Mouse (Mus musculus) urinary bladder, postnatal 25 days (tissue): Measurements from ENCODE around the gene Mpp4.

Source experiments
- DNase-seq: peaks from one replicate; pipeline ENCODE4 v3.0.0; 2022; ENCODE audit warnings: low spot score

Gene Mpp4

DNA sequence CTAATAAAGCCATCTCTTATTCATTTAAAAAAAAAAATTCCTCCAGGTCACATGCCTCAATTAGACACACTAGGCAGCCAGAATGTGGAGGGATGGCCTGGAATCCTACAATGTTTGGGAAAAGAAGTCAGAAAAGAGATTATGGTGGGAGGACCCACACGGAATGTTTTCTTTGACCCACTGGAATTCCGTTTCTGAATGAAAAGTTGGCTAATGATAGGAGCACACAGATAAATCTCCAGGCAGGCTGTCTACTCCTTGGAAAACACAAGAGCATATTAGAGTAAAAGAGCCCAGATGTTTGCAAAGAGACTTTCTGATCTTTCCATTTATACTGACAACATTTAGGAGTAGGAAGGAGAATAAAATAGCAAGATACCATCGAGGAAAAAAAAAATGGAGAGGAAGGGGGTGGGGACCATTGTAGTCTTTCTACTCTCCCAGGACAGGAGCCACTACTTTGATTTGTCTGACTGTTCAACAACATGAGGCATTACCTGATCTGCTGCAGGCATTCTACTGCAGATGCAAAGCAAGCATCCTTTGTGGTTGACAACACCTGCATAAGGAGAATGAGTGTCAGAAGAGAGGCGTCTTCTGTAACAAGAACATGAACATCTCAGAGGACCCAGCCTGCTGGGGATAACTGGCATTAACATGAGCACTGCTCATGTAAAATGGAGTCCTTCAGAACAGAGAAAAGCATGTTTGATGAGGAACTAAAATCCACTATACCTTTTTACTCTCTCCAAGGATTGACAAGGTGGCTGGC, 4.7 kb upstream of the Mpp4 start:
- no peak for DNase-seq

DNA sequence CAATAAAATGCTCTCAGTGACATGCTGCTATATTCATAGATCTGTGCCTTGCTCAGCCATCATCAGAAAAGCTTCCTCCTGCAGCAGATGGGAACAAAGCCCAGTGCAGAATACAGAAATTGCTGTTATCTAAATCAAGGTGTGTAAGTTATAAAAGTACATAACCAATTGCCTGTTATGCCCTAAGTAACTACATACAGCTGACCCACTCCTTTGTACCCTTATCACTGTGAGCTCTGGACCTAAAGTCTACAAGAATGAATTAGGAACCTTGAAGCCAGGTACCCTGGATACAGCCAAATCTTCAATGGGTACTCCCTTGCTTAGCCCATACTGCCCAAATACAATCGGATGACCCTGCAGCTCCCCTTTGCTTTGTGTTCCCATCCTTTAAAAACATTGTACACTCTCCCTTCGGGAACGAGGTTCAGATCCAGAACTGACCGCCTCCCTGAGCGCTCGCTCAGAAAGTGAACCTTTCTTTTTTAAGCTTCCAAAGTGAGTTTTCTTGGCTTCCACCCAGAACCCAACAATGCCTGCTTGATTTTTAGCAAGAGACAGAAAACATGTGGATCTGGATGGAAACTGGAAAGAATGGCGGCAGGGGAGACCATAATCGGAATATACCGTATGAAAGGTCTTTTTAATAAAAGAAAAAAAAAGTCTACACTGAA, 3.2 kb upstream of the Mpp4 start:
- DNase-seq, result no peak

DNA sequence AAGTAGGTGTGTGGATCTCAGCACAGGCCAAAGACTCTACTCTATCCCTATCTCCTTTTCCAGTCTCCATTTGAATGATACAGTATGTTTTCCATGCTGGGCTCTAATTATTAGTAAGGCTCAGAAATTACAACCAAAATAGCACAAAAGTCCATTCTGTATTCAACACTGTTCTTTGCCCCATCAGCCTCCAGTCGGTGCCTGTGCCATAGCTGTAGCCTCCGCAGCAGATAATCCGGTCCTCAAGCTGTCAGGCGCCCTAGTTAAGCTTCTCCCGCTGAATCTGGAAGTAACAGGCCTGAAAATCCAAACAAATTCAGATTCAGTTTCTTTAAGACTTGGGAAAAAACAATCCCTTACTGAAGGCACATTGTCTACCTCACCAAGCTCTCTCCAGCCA, 729 bp upstream of the Mpp4 start:
- DNase-seq, result no peak

- DNase-seq, result no peak
Observed at GRCm38 (mm10) chr1:59162309-59163024, 722 bp downstream of the Mpp4 start.

- no peak for DNase-seq
Observed at GRCm38 (mm10) chr1:59161396-59161795, 1.8 kb downstream of the Mpp4 start.

- DNase-seq, result no peak
Observed at GRCm38 (mm10) chr1:59160871-59161270, 2.3 kb downstream of the Mpp4 start.

DNA sequence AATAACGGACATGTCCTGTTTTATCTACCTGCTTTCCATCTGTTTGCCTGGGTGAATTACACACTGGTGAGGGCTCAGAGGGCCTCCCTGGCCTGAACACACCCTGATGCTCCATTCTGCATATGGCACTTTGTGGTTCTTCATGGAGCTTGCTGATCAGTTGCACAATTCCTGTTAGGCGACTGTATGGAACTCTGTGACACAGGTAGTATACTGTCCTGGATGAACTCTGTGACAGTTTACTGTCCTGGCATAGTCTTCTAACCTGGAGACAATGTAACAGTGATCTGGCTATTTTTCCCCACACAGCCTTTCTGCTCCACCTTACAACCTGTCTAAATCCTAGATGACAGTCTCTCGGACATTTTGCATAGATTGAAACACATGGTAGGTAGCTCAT, 4.1 kb downstream of the Mpp4 start:
- no peak for DNase-seq

- no peak for DNase-seq
Observed at GRCm38 (mm10) chr1:59158498-59158897, 4.7 kb downstream of the Mpp4 start.

DNA sequence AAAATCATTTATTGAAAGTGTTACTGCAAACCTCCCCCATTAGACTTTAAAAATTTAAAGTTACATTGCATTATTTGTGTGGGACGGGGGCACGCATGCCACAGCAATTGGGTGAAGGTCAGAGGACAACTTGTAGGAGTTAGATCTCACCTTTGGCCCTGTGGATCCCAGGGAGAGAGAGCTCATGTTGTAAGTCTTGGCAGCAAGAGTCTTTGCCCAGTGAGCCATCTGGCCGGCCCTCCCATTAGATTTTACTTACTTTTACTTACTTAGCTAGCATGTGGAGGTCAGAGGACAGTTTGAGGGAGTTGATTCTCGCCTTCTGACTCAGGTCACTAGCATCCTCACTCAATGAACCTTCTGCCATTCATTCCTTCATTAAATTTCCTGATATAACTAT, 5.3 kb downstream of the Mpp4 start:
- no peak for DNase-seq

GRCm38 (mm10) chr1:59152346-59152745, 10.8 kb downstream of the Mpp4 start:
- DNase-seq, result no peak

- no peak for DNase-seq
Observed at GRCm38 (mm10) chr1:59150542-59150941, 12.6 kb downstream of the Mpp4 start.

DNA sequence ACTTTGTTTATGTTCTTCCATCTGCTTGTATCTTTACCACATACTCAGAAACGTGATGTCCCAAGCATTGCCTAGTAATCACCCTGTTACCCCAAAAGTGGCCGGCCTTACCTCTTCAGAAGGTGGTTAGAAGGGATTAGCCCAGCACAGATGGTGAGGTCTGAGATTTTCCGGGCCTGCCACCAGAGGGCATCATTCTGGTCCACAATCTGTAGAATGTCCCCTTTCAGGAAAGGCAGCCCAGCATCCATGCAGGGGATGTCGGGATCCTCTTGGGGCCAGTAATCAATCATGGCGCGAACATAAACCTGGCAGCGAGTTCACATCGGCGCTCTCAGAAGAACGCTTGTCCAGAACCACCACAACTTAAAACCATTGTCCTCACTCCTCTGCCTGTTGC, 18.6 kb downstream of the Mpp4 start:
- peak; percentile 39 for DNase-seq

DNA sequence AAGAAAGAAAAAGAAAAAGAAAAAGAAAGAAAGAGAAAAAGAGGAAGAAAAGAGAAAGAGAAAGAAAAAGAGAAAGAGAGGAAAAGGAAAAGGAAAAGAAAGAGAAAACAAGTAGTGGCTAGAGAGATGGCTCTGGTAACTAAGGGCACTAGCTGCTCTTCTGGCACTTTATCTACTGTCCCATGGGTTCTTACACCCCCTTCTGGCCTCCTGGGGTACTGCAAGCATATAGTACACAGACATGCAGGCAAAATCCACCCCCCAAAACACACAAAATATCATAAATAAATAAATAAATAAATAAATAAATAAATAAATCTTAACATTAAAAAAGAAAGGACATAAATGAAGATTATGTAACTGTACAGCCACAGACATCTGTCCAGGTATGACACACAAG, 20.4 kb downstream of the Mpp4 start:
- peak; percentile 48 for DNase-seq

- DNase-seq, result no peak
Observed at GRCm38 (mm10) chr1:59134419-59134818, 28.8 kb downstream of the Mpp4 start.

DNA sequence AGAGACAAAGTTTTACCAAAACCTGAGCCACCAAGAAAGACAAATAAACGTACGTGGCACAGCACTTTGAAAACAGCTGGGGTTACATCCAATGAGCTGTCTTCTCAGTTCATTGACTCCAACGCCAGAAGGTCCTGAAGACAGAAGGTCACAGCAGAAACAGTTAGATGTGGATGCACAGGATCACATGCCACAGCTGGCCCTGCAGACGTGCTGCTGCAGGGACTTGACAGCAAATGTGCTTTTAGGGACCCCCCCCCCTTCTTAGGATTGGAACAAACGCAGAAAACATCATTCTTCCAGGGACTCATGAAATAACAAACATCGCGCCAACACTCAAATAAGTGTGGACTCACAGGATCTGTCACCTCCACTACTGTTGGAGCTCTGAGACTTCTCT, 34.3 kb downstream of the Mpp4 start:
- DNase-seq, result no peak

DNA sequence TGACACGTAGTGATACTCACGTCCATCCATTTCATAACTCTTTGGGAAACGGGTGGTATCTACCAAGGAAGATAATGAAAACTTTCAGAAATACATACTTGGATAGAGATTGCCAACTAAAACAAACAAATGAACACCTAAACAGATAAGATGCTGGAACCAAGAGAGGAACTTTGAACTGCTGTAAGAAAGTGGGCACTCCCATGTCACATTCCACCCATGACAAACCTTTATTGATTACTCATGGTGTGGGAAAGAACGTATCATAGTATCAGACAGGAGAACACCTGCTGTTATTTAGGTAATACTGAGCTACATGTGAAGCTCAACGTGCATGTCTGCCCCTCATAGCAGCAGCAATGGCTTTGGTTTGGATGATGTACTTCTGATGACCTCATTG, 37.6 kb downstream of the Mpp4 start:
- DNase-seq, result no peak

DNA sequence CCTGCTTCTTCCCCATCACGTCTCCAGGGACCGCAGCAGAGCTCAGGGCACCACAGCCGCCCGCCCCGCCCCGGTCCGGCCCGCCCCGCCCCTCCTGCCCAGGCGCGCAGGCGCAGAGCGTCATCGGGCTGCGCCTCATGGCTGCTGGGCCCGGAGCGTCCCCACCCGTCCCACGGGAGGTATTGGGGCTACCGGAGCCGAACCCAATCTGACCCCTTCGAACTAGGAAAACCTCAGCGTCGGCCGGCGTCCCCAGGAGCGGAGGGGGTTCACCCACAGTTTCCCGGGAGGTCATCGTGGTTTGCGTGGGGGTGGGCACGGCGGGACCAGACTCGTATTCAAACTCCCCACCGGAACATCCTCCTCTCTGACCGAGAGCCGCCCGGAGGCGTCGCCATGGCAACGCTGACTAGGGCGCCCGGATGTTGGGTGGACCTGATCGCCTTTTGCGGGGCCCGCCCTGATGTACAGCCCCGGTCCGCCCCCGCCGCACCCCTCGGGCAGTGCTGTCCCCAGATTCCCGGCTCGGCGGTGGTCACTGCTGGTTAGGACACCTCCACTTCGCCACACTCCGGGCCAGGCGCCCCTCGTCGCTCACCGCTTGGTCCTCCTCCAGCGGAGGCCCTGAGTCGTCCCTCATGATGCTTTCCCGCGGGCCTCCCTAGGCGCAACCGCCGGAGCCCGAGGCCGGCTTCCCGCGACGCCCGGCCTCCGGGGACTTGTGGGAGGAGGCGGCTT, 43.3 kb downstream of the Mpp4 start, which contains the start of gene Tmem237:
TSS of gene Tmem237 (minus strand) at position 689 of the 738 bp plus-strand sequence.
- peak; percentile 91 for DNase-seq

DNA sequence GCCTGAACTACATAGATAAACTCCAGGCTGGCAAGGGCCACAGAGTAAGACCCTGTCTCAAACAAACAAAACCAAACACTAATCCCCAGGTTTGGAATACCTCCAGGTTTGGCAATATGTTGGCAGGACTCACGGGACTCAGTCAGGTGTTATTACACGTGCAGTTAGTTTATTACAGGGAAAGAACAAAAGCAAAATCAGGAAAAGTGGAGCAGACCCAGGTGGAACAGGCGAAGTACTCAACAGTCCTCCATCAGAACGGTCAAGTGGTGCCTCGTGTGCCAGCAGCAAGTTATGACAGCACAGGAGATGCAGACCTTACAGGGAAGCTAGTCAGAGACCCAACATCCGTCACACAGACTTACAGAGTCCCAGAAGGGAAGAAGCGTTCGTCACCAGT, 52.7 kb downstream of the Mpp4 start:
- DNase-seq, result no peak

- DNase-seq, result no peak
Observed at GRCm38 (mm10) chr1:59102071-59102470, 61.1 kb downstream of the Mpp4 start.

- no peak for DNase-seq
Observed at GRCm38 (mm10) chr1:59101020-59101419, 62.2 kb downstream of the Mpp4 start.

GRCm38 (mm10) chr1:59094705-59095104, 68.5 kb downstream of the Mpp4 start, which contains the start of gene C2cd6:
TSS of gene C2cd6 (minus strand) at chr1:59094900.
- DNase-seq, result no peak
